Mouse (Mus musculus): ENCODE data around the gene Hhip. TPM values are rescaled to one million over a fixed set of nuclear protein-coding genes. Genes with fewer than 3 reads are reported as not detected.
"Not testable (repeated sequence)": the region's sequence is repeated elsewhere in the genome, so short reads cannot be mapped to it uniquely, and the experiment has no call there.

The Hhip gene
- polyA plus RNA-seq, 1 experiment, result 4.6 TPM

DNA sequence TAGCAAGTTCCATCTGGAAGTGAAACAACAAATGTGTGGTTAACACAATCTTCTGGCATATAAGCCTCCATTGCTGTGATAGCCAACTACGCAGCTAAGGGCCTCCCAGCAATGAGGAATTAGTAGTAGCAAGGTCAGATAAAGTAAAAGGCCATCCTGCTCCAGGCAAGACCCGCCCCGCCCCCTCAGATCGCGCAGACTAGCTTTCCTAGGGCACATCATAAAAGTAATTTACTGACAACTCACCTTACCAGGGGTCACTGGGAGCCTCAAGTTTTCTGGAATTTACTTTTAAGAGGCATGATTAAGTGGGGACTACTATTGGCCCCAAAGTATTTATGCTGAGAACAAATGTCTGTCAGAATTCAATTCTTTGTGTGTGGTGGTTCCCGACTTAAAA, 28.2 kb downstream of the Hhip start:
- Histone ChIP-seq H3K27me3 (ENCODE audit: control insufficient read depth, insufficient read depth, low read length) (no peaks in the 10 kb centered on the region), H3K4me3 (replicated peaks; ENCODE audit: insufficient read depth, low read depth, low read length) (no peak overlapping the region), H3K4me1 (ENCODE audit: control insufficient read depth, insufficient read depth, low read length) (no peaks in the 10 kb centered on the region), H3K27ac (ENCODE audit: insufficient read depth, low read length) (no peak overlapping the region)
- WGBS, result 91% methylated on average over 6 of the region's 6 CpGs
- no peak for DNase-seq
- TF ChIP-seq CTCF (IDR thresholded peaks at IDR 0.05; ENCODE audit: borderline replicate concordance, insufficient read depth, low read depth, low read length) (no peak), POLR2A (IDR thresholded peaks at IDR 0.05; ENCODE audit: borderline replicate concordance, insufficient read depth, low read length) (no peak)

DNA sequence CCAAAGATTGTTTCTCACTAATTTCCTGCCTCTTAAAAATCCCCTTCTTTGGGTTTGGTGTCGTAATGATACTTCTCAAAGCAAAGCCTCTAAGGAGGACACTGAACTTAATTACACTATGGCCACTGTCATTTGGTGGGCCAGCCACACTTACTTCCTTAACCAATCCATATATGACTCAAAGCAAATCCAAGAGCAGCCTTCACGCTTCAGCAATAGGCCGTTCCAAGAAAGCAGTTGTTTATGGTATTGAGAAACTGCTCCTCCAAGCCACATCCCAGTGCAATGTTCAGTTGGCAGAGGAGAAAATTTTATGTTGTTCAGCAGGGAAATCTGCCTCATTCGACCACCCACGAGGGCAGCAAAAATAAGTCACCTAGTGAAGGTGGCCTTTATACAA, 37.3 kb downstream of the Hhip start:
- H3K27me3 ChIP-seq (ENCODE audit: control insufficient read depth, insufficient read depth, low read length), result no peaks in the 10 kb centered on the region; the same call in 1 of the 2 replicates
- no peak for TF ChIP-seq POLR2A (IDR thresholded peaks at IDR 0.05; ENCODE audit: borderline replicate concordance, insufficient read depth, low read length)
- no peak for TF ChIP-seq CTCF (IDR thresholded peaks at IDR 0.05; ENCODE audit: borderline replicate concordance, insufficient read depth, low read depth, low read length)
- no peak overlapping the region for H3K4me3 ChIP-seq (replicated peaks; ENCODE audit: insufficient read depth, low read depth, low read length)
- H3K27ac ChIP-seq (ENCODE audit: insufficient read depth, low read length), result no peak overlapping the region
- 86% methylated on average over 5 of the region's 5 CpGs for WGBS
- no peaks in the 10 kb centered on the region for H3K4me1 ChIP-seq (ENCODE audit: control insufficient read depth, insufficient read depth, low read length)
- no peak for DNase-seq

DNA sequence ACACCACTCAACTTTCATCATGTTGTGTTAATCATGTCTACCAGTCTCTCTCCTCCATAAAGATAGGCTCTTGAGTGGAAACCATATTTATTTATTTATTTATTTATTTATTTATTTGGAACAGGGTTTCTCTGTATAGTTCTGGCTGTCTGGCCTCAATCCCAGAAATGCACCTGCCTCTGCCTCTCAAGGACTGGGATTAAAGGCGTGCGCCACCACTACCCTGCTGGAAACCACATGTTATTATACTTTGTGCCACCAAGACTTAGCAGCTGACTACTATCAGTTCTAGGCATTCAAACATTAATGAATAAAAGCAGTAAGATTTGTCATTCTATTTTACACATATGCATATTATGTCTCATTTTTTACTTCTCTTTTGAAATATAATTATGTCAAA, 42.0 kb downstream of the Hhip start:
- Histone ChIP-seq H3K4me3 (replicated peaks; ENCODE audit: insufficient read depth, low read depth, low read length) (no peak overlapping the region), H3K27me3 (ENCODE audit: control insufficient read depth, insufficient read depth, low read length) (no peaks in the 10 kb centered on the region; the same call in 1 of the 2 replicates), H3K4me1 (ENCODE audit: control insufficient read depth, insufficient read depth, low read length) (no peaks in the 10 kb centered on the region), H3K27ac (ENCODE audit: insufficient read depth, low read length) (no peak overlapping the region)
- no peak for DNase-seq
- no peak for TF ChIP-seq CTCF (IDR thresholded peaks at IDR 0.05; ENCODE audit: borderline replicate concordance, insufficient read depth, low read depth, low read length)
- TF ChIP-seq POLR2A (IDR thresholded peaks at IDR 0.05; ENCODE audit: borderline replicate concordance, insufficient read depth, low read length), result no peak
- 81% methylated on average over 2 of the region's 2 CpGs for WGBS

DNA sequence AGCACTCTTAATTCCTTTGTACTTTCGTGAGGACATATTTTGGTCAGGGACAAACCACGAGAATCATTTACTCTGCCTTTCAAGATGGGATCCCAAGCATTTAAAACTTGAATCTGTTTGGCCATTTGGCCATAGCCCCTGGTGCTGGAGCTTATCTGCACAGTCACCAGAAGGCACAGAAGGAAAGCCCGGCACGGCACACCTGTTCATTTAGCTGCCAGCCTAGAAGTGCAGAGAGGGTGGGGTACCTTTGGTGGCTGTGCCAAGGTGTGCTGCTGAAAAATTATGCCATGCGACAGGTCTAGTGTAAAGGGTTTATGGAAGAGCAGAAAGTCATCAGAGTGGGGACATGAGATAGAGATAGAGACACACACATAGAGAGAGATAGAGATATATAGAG, 53.4 kb downstream of the Hhip start:
- Histone ChIP-seq H3K27me3 (ENCODE audit: control insufficient read depth, insufficient read depth, low read length) (no peaks in the 10 kb centered on the region), H3K27ac (ENCODE audit: insufficient read depth, low read length) (no peak overlapping the region), H3K4me1 (ENCODE audit: control insufficient read depth, insufficient read depth, low read length) (no peaks in the 10 kb centered on the region), H3K4me3 (replicated peaks; ENCODE audit: insufficient read depth, low read depth, low read length) (no peak overlapping the region)
- TF ChIP-seq CTCF (IDR thresholded peaks at IDR 0.05; ENCODE audit: borderline replicate concordance, insufficient read depth, low read depth, low read length) (no peak), POLR2A (IDR thresholded peaks at IDR 0.05; ENCODE audit: borderline replicate concordance, insufficient read depth, low read length) (no peak)
- peak in 1 of 2 experiments; percentile 5 for DNase-seq
- 29% methylated on average over 5 of the region's 5 CpGs for WGBS

- DNase-seq, result no peak
- no peaks in the 10 kb centered on the region for H3K4me1 ChIP-seq (ENCODE audit: control insufficient read depth, insufficient read depth, low read length)
- H3K27ac ChIP-seq (ENCODE audit: insufficient read depth, low read length), result no peak overlapping the region
- no peak overlapping the region for H3K4me3 ChIP-seq (replicated peaks; ENCODE audit: insufficient read depth, low read depth, low read length)
- 84% methylated on average over 5 of the region's 5 CpGs for WGBS
- H3K27me3 ChIP-seq (ENCODE audit: control insufficient read depth, insufficient read depth, low read length), result no peaks in the 10 kb centered on the region
- TF ChIP-seq POLR2A (IDR thresholded peaks at IDR 0.05; ENCODE audit: borderline replicate concordance, insufficient read depth, low read length) (no peak), CTCF (IDR thresholded peaks at IDR 0.05; ENCODE audit: borderline replicate concordance, insufficient read depth, low read depth, low read length) (no peak)
Measured at GRCm38 (mm10) chr8:80002313-80002712, 55.5 kb downstream of the Hhip start.

DNA sequence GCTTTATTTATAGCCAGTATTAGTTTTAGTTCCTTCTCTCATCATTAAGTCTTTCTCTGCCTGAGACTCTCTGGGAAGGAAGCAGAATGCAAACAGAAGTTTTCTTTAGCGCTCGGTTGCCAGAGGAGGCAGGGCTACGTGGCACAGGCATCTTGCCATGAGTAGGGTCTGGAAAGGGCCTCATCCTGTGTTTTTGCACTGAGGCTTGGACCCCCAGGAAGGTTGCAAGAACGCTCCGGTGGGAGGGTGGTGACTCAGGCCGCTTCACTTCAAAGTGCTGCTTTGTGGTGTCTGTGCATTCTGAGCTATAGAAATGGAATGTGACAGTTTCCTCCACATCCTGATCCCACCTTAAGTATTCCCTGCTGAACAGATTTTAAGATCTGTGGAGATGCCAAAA, 62.7 kb downstream of the Hhip start:
- WGBS, result 17% methylated on average over 6 of the region's 6 CpGs
- DNase-seq, result no peak
- no peak for TF ChIP-seq POLR2A (IDR thresholded peaks at IDR 0.05; ENCODE audit: borderline replicate concordance, insufficient read depth, low read length)
- TF ChIP-seq CTCF (IDR thresholded peaks at IDR 0.05; ENCODE audit: borderline replicate concordance, insufficient read depth, low read depth, low read length), result no peak
- H3K4me3 ChIP-seq (replicated peaks; ENCODE audit: insufficient read depth, low read depth, low read length), result no peak overlapping the region
- H3K27me3 ChIP-seq (ENCODE audit: control insufficient read depth, insufficient read depth, low read length), result no peaks in the 10 kb centered on the region
- H3K27ac ChIP-seq (ENCODE audit: insufficient read depth, low read length), result no peak overlapping the region
- no peaks in the 10 kb centered on the region for H3K4me1 ChIP-seq (ENCODE audit: control insufficient read depth, insufficient read depth, low read length)

DNA sequence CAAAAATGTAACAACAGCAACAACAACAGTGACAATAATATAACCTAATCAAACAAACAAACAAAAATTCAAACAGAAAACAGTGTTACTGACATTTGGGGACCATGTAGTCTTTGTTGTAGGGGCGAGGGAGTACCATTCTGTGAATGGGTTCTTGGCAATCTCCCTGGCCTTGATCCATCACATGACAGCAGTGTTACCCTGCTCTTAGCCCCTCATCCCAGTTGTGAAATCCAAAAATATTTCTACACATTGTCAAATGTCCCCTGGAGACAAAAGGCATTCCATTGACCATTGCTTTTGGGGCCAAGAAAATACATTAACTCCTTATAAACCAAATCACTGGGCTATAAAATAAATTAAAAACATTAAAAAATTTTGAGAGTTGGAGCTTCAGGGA, 64.3 kb downstream of the Hhip start:
- Histone ChIP-seq H3K4me1 (ENCODE audit: control insufficient read depth, insufficient read depth, low read length) (no peaks in the 10 kb centered on the region), H3K27ac (ENCODE audit: insufficient read depth, low read length) (no peak overlapping the region), H3K4me3 (replicated peaks; ENCODE audit: insufficient read depth, low read depth, low read length) (no peak overlapping the region), H3K27me3 (ENCODE audit: control insufficient read depth, insufficient read depth, low read length) (no peaks in the 10 kb centered on the region)
- no peak for DNase-seq
- 33% methylated on average over 1 of the region's 1 CpGs for WGBS
- no peak for TF ChIP-seq POLR2A (IDR thresholded peaks at IDR 0.05; ENCODE audit: borderline replicate concordance, insufficient read depth, low read length)
- no peak for TF ChIP-seq CTCF (IDR thresholded peaks at IDR 0.05; ENCODE audit: borderline replicate concordance, insufficient read depth, low read depth, low read length)

DNA sequence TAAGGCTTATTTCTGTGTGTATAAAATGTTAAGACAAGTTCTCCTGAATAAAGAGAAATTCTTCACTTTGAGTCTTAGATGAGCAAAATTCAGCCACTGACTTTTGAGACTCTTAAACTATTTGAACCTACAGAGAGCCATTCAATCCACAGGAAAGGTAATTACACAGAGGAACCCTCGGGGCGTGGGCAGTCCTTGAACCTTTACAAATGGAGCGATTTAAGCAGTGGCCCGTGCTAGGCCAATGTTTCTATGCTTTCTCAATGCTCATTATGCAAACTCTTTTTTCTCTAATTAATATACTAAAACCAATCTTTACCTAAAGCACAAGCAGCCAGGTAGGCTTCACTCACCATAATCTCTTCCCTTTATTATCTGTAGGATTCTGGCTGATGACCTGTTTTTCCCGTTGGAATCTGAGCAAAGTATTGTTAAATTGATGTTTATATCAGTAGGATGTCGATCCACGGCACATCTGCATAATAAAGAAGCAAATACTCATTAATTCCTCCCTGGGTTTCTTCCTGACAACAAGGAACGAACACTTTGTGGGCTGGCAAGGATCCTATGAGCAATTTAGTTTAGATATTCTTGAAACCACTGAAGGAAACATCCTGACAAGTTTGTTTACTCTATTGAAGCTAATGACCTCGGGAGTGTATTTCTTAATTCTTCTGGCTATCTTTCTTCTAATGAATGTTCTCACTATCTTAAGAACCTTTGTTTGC, 65.5 kb downstream of the Hhip start:
- Histone ChIP-seq H3K27me3 (ENCODE audit: control insufficient read depth, insufficient read depth, low read length) (no peaks in the 10 kb centered on the region), H3K4me3 (replicated peaks; ENCODE audit: insufficient read depth, low read depth, low read length) (no peak overlapping the region), H3K27ac (ENCODE audit: insufficient read depth, low read length) (no peak overlapping the region), H3K4me1 (ENCODE audit: control insufficient read depth, insufficient read depth, low read length) (no peaks in the 10 kb centered on the region)
- no peak for DNase-seq
- WGBS, result 45% methylated on average over 9 of the region's 9 CpGs
- no peak for TF ChIP-seq CTCF (IDR thresholded peaks at IDR 0.05; ENCODE audit: borderline replicate concordance, insufficient read depth, low read depth, low read length)
- no peak for TF ChIP-seq POLR2A (IDR thresholded peaks at IDR 0.05; ENCODE audit: borderline replicate concordance, insufficient read depth, low read length)

- H3K27me3 ChIP-seq (ENCODE audit: control insufficient read depth, insufficient read depth, low read length); DNase-seq; H3K4me1 ChIP-seq (ENCODE audit: control insufficient read depth, insufficient read depth, low read length); H3K4me3 ChIP-seq (replicated peaks; ENCODE audit: insufficient read depth, low read depth, low read length); H3K27ac ChIP-seq (ENCODE audit: insufficient read depth, low read length): not testable (repeated sequence)
- WGBS, result 92% methylated on average over 1 of the region's 2 CpGs
Measured at GRCm38 (mm10) chr8:79991420-79991819, 66.4 kb downstream of the Hhip start.

Measured in cerebellum, adult 2 months (tissue).